Mouse (Mus musculus): ENCODE results near the gene Prr15. TPM values are rescaled to one million over a fixed set of nuclear protein-coding genes. Genes with fewer than 3 reads are reported as not detected.

Prr15 gene
- polyA plus RNA-seq, 1 experiment, result 0.04 TPM

DNA sequence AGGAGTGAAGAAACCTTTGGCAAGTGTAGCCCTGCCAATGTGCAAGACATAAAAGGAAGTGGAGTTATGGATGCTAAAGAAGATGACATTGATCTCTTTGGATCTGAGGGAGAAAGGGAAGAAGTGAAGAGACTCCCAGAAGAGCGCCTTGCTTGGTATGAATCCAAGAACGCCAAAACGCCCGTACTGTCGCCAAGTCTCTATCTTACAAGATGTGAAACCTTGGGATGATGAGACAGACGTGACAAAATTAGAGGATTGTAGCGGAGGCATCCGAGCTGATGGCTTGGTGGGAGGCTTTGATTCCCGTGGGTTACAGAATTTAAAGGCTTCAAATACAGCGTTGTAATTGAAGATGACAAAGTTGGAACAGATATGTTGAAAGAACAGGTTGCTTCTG is 16.6 kb downstream of the Prr15 start:
- Histone ChIP-seq H3K27me3 (ENCODE audit: control insufficient read depth, insufficient read depth, insufficient read length) (no peaks in the 10 kb centered on the region), H3K79me2 (ENCODE audit: control insufficient read depth, insufficient read depth) (no peaks in the 10 kb centered on the region), H3K4me3 (ENCODE audit: insufficient read depth, poor library complexity, severe bottlenecking) (no peak overlapping the region), H3K36me3 (ENCODE audit: control insufficient read depth, insufficient read depth) (no peaks in the 10 kb centered on the region), H3ac (ENCODE audit: control insufficient read depth, insufficient read length, low read depth) (no peak overlapping the region), H3K79me3 (ENCODE audit: low read depth) (no peaks in the 10 kb centered on the region)
- no peak for TF ChIP-seq FOSL1 (IDR thresholded peaks at IDR 0.05; ENCODE audit: insufficient read depth, low read length, poor library complexity, severe bottlenecking)
- no peak for TF ChIP-seq MYOG (IDR thresholded peaks at IDR 0.05; ENCODE audit: control insufficient read depth, extremely low read depth, insufficient read length)
- TF ChIP-seq USF1 (IDR thresholded peaks at IDR 0.05; ENCODE audit: low read depth), result no peak
- no peak for TF ChIP-seq MYOD1 (IDR thresholded peaks at IDR 0.05; ENCODE audit: control insufficient read depth, insufficient read length, low read depth)
- no peak for TF ChIP-seq CTCF (IDR thresholded peaks at IDR 0.05; ENCODE audit: control insufficient read depth, insufficient read depth, insufficient read length)
- TF ChIP-seq CEBPB (IDR thresholded peaks at IDR 0.05; ENCODE audit: low read depth), result no peak
- no peak for TF ChIP-seq MAX (IDR thresholded peaks at IDR 0.05)

DNA sequence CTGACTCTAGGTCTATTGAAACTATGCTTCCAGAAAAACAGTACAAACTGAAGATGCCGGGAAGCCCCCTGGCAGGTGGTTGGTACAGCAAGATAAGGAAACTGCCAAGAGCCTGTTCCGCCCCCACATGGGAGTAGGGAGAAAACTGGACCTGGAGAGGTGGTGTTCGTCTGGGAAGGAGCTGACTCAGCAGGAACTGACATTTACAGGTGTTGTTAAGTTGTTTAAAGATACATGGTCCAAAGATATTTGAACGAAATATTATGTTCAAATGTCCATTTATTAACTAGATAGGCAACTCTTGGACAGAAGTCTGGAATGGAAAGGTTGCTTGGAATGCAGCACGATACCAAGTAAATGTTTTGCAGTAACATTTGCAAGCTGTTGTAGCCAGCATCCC is 26.2 kb downstream of the Prr15 start:
- no peaks in the 10 kb centered on the region for H3K36me3 ChIP-seq (ENCODE audit: control insufficient read depth, insufficient read depth)
- H3K79me3 ChIP-seq (ENCODE audit: low read depth), result no peaks in the 10 kb centered on the region
- TF ChIP-seq MYOG (IDR thresholded peaks at IDR 0.05; ENCODE audit: control insufficient read depth, extremely low read depth, insufficient read length) (no peak), MYOD1 (IDR thresholded peaks at IDR 0.05; ENCODE audit: control insufficient read depth, insufficient read length, low read depth) (no peak), FOSL1 (IDR thresholded peaks at IDR 0.05; ENCODE audit: insufficient read depth, low read length, poor library complexity, severe bottlenecking) (no peak), MAX (IDR thresholded peaks at IDR 0.05) (no peak), USF1 (IDR thresholded peaks at IDR 0.05; ENCODE audit: low read depth) (no peak), CTCF (IDR thresholded peaks at IDR 0.05; ENCODE audit: control insufficient read depth, insufficient read depth, insufficient read length) (no peak), CEBPB (IDR thresholded peaks at IDR 0.05; ENCODE audit: low read depth) (no peak)
- H3ac ChIP-seq (ENCODE audit: control insufficient read depth, insufficient read length, low read depth), result no peak overlapping the region
- H3K4me3 ChIP-seq (ENCODE audit: insufficient read depth, poor library complexity, severe bottlenecking), result no peak overlapping the region
- no peaks in the 10 kb centered on the region for H3K79me2 ChIP-seq (ENCODE audit: control insufficient read depth, insufficient read depth)
- no peaks in the 10 kb centered on the region for H3K27me3 ChIP-seq (ENCODE audit: control insufficient read depth, insufficient read depth, insufficient read length)

- TF ChIP-seq USF1 (IDR thresholded peaks at IDR 0.05; ENCODE audit: low read depth) (no peak), MAX (IDR thresholded peaks at IDR 0.05) (no peak), MYOG (IDR thresholded peaks at IDR 0.05; ENCODE audit: control insufficient read depth, extremely low read depth, insufficient read length) (no peak), FOSL1 (IDR thresholded peaks at IDR 0.05; ENCODE audit: insufficient read depth, low read length, poor library complexity, severe bottlenecking) (no peak), MYOD1 (IDR thresholded peaks at IDR 0.05; ENCODE audit: control insufficient read depth, insufficient read length, low read depth) (no peak), CEBPB (IDR thresholded peaks at IDR 0.05; ENCODE audit: low read depth) (no peak), CTCF (IDR thresholded peaks at IDR 0.05; ENCODE audit: control insufficient read depth, insufficient read depth, insufficient read length) (no peak)
- Histone ChIP-seq H3ac (ENCODE audit: control insufficient read depth, insufficient read length, low read depth) (no peak overlapping the region), H3K36me3 (ENCODE audit: control insufficient read depth, insufficient read depth) (no peaks in the 10 kb centered on the region), H3K4me3 (ENCODE audit: insufficient read depth, poor library complexity, severe bottlenecking) (no peak overlapping the region), H3K27me3 (ENCODE audit: control insufficient read depth, insufficient read depth, insufficient read length) (no peaks in the 10 kb centered on the region), H3K79me3 (ENCODE audit: low read depth) (no peaks in the 10 kb centered on the region), H3K79me2 (ENCODE audit: control insufficient read depth, insufficient read depth) (no peaks in the 10 kb centered on the region)
Measured at GRCm38 (mm10) chr6:54352931-54353690, 27.5 kb downstream of the Prr15 start.

DNA sequence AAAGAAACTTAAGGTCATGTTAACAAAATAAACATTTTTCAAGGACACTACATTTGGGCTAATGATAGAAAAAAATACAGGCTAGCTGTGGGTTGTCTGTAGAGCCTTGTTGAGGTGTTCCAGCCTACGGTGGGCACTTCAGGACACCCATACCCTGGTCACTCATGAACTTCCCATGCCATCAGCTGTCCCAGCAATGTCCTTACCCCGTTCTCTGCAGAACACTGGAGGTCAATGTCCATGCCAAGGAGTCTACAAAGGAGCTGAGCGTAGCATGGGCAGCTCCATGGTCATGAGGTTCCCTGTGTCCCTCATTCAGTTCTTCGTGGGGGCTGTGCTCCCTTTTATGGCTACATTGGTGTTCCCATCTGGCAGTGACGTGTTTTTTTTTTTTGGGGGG is 28.1 kb downstream of the Prr15 start:
- no peaks in the 10 kb centered on the region for H3K79me3 ChIP-seq (ENCODE audit: low read depth)

GRCm38 (mm10) chr6:54355626-54356025 is 30.0 kb downstream of the Prr15 start:
- no peak overlapping the region for H3K4me3 ChIP-seq (ENCODE audit: insufficient read depth, poor library complexity, severe bottlenecking)
- H3K27me3 ChIP-seq (ENCODE audit: control insufficient read depth, insufficient read depth, insufficient read length), result no peaks in the 10 kb centered on the region
- no peaks in the 10 kb centered on the region for H3K36me3 ChIP-seq (ENCODE audit: control insufficient read depth, insufficient read depth)
- H3ac ChIP-seq (ENCODE audit: control insufficient read depth, insufficient read length, low read depth), result no peak overlapping the region
- no peaks in the 10 kb centered on the region for H3K79me3 ChIP-seq (ENCODE audit: low read depth)
- no peaks in the 10 kb centered on the region for H3K79me2 ChIP-seq (ENCODE audit: control insufficient read depth, insufficient read depth)
- TF ChIP-seq CEBPB (IDR thresholded peaks at IDR 0.05; ENCODE audit: low read depth) (no peak), MYOD1 (IDR thresholded peaks at IDR 0.05; ENCODE audit: control insufficient read depth, insufficient read length, low read depth) (no peak), MYOG (IDR thresholded peaks at IDR 0.05; ENCODE audit: control insufficient read depth, extremely low read depth, insufficient read length) (no peak), FOSL1 (IDR thresholded peaks at IDR 0.05; ENCODE audit: insufficient read depth, low read length, poor library complexity, severe bottlenecking) (no peak), MAX (IDR thresholded peaks at IDR 0.05) (no peak), CTCF (IDR thresholded peaks at IDR 0.05; ENCODE audit: control insufficient read depth, insufficient read depth, insufficient read length) (no peak), USF1 (IDR thresholded peaks at IDR 0.05; ENCODE audit: low read depth) (no peak)

More for the DNA sequence above, 28.1 kb downstream of the Prr15 start:
- Histone ChIP-seq H3K79me2 (ENCODE audit: control insufficient read depth, insufficient read depth) (no peaks in the 10 kb centered on the region), H3K36me3 (ENCODE audit: control insufficient read depth, insufficient read depth) (no peaks in the 10 kb centered on the region), H3K27me3 (ENCODE audit: control insufficient read depth, insufficient read depth, insufficient read length) (no peaks in the 10 kb centered on the region), H3ac (ENCODE audit: control insufficient read depth, insufficient read length, low read depth) (no peak overlapping the region), H3K4me3 (ENCODE audit: insufficient read depth, poor library complexity, severe bottlenecking) (no peak overlapping the region)
- TF ChIP-seq USF1 (IDR thresholded peaks at IDR 0.05; ENCODE audit: low read depth), result no peak
- no peak for TF ChIP-seq FOSL1 (IDR thresholded peaks at IDR 0.05; ENCODE audit: insufficient read depth, low read length, poor library complexity, severe bottlenecking)
- no peak for TF ChIP-seq MYOD1 (IDR thresholded peaks at IDR 0.05; ENCODE audit: control insufficient read depth, insufficient read length, low read depth)

Data from C2C12 (cell line).